Mouse (Mus musculus) embryo, embryonic 11.5 days (tissue): Measurements from ENCODE around the gene Elfn2.

ENCODE experiments used
- DNase-seq: peaks from one replicate; pipeline ENCODE4 v3.0.0-alpha.2; 2012; ENCODE audit warnings: low read depth, low spot score

The Elfn2 gene

GRCm38 (mm10) chr15:78720532-78720931 lies 2.0 kb upstream of the Elfn2 start:
- no peak for DNase-seq

DNA sequence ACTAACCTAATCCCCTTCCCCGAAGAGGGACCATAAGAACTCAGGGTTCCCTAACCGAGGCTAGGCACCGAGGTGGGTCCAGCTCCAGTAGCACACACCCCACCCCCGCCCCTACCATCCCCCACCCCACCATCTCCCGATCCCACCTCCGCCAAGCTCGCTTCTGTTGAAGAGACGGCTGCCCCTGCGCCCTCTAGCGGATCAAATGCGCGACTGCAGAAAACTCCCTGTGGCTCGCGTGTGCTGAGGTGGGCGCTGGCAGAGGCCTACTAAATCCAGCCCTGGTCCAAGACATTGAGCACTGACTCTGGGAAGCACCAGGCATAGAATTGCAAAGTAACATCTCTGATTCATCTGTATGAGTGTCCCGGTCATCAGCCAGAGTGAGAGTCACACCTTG lies 1.5 kb upstream of the Elfn2 start:
- DNase-seq = peak; percentile 46

- no peak for DNase-seq
Measured at GRCm38 (mm10) chr15:78719416-78719815, 845 bp upstream of the Elfn2 start.

- DNase-seq = no peak
Measured at GRCm38 (mm10) chr15:78716936-78717335, 1.6 kb downstream of the Elfn2 start.

GRCm38 (mm10) chr15:78715856-78716255 lies 2.7 kb downstream of the Elfn2 start:
- no peak for DNase-seq

- no peak for DNase-seq
Measured at GRCm38 (mm10) chr15:78713751-78714150, 4.8 kb downstream of the Elfn2 start.

GRCm38 (mm10) chr15:78712335-78713258 lies 6.0 kb downstream of the Elfn2 start:
- DNase-seq = peak; percentile 32

- no peak for DNase-seq
Measured at GRCm38 (mm10) chr15:78711935-78712334, 6.6 kb downstream of the Elfn2 start.

- DNase-seq = no peak
Measured at GRCm38 (mm10) chr15:78710634-78711033, 7.9 kb downstream of the Elfn2 start.

- no peak for DNase-seq
Measured at GRCm38 (mm10) chr15:78709767-78710166, 8.8 kb downstream of the Elfn2 start.

GRCm38 (mm10) chr15:78706630-78707029 lies 11.9 kb downstream of the Elfn2 start:
- no peak for DNase-seq

GRCm38 (mm10) chr15:78704824-78705223 lies 13.7 kb downstream of the Elfn2 start:
- no peak for DNase-seq

DNA sequence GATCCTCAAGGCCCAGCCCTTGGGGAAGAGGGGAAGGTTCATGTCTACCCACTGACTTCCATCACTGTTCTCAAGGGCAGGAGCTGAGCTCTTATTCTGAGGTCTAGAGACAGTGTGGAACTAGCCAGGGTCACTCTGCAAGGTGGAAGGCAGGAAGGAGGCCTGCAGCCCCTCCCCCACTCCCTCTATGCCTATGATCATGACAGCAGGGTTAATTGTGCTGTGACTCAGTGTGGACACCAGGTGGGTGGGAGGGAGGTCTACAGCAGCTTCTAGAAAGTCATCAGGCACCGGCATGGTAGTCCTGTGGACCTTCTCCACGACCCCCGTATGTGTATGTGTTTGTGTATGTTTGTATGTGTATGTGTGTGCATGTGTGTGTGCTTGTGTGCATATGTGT lies 14.6 kb downstream of the Elfn2 start:
- DNase-seq = no peak

- no peak for DNase-seq
Measured at GRCm38 (mm10) chr15:78700420-78700819, 18.2 kb downstream of the Elfn2 start.

DNA sequence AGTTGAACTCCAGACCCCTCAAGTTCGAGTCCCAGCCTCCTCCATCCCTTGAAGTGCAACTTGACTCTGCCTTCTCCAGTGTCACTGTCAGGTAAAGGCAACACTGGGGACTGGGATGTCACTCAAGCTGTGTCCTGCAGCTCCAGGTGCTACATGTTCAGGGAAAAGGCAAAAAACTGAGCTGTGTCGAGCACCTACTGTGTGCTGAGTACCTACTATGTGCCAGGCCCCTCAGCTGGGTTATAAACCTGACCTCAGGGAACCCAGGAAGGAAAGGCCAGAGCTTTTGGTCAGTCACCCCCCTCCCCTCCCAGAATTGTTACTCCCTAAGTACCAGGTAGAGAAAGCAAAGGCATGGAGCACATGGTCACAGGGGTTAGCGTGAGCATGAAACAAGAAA lies 19.1 kb downstream of the Elfn2 start:
- no peak for DNase-seq

DNA sequence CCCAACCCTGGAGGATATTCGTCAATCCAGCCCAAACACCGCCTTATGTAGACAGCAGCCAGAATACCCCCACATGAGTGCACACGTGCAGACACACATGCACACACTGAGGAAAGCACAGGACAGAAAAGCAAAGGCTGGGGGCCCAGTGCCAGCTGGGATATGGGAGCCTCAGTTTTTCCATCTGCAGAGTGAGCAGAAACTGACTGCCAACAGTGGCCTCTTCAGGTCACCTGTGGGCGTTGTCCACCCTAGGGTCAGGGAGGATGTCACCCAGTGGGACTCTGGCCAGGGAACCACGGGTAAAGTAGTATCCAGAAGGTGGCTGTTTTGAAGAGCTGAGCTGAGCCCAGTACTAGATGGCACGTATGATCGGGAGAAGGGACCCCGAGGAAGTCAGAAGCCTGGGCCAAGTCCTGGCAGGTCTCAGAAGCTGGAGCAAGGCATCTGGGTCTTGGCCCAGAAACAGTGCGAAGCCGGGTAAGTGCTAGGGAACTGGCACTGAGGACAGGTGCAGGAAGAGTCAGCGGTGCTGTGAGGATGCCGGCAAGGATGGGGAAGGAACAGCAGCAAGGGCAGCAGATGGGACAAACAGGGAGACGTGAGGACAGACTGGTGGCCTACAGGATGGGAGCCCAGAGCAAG lies 20.0 kb downstream of the Elfn2 start:
- DNase-seq = no peak

- no peak for DNase-seq
Measured at GRCm38 (mm10) chr15:78698084-78698483, 20.5 kb downstream of the Elfn2 start.

DNA sequence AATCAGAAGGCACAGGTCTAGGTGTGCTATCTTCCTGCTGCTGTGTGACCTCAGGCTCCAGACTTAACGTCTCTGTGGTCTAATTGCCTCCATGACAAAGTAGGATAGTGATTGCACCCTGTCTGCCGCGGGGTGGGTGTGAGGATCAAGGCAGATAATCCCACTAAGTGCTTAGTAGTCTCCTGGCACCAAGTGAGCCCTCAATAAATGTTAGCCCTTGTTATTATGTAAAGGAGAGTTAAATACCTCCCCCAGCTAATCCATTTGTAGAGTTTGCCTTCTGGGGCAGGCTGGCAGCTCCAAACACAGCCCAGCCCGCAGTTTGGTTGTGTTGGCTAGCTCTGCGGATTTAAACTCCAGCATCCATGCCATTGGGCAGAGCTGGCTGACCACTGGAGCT lies 22.8 kb downstream of the Elfn2 start:
- DNase-seq = no peak

DNA sequence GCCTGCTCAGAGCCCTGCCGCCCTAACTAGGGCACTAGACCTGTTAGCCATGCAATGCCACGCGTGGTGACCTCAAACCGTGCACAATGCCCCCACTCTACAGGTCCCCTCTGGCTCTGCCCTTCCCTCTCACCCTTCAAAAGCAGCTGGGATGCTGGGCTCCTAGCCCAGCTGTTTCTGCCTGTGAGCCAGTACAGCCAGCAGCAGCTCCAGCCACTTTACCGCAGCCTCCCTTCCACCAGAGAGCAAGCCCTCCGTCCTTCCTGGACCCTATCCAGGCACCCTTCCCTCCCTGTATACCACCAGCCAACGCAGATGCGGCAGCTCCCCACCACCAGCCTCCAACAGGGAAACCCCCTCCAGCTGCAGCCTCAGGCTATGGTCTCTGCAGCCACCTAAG lies 26.1 kb downstream of the Elfn2 start:
- DNase-seq = no peak

DNA sequence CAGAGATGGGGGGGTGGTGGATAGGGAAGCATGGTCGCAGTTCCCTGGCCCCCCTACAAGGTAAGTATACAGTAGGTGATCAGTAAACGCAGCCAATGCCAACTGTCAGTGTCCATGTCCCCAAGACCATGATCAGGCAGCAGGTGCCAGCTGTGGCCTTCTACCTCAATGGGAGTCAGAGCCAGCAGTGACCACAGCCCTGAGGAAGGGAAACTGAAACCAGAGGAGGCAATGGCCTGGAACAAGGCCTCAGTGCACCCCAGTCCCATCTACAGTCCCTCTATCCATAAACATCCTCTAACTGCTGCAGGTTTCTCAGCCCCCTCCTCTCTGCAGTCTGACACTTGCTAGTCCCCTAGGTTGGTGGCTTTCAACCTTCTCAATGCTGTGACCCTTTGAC lies 27.9 kb downstream of the Elfn2 start:
- no peak for DNase-seq

GRCm38 (mm10) chr15:78686910-78687309 lies 31.7 kb downstream of the Elfn2 start:
- DNase-seq = no peak

GRCm38 (mm10) chr15:78684111-78684510 lies 34.5 kb downstream of the Elfn2 start:
- no peak for DNase-seq

DNA sequence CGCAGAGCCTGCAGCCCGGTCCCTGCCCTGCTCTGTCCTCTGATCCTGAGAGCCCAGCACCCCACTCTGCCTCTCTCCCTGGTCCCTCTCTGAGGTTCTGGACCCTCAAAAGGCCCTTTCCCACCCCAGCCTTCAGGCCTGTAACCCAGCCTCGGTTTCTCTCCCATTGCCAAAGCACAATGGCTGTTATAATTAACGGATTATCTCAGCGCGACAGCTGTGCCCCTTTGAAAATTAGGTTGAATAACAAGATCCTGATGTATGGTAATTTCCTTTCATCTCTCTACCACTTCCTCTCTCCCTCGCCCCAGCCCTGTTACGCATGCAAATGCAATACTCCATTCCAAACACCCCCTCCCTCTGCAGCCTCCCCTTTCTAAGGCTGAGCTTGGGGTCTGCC lies 35.1 kb downstream of the Elfn2 start:
- no peak for DNase-seq
